Mouse (Mus musculus): Measurements from ENCODE around the gene Zfp322a. TPM values are rescaled to one million over a fixed set of nuclear protein-coding genes. Genes with fewer than 3 reads are reported as not detected.
"Not testable (repeated sequence)": the region's sequence is repeated elsewhere in the genome, so short reads cannot be mapped to it uniquely, and the experiment has no call there.

Zfp322a gene
- polyA plus RNA-seq, 1 experiment from 2014 or later = 42.8 TPM

GRCm38 (mm10) chr13:23310036-23310435, 59.0 kb downstream of the Zfp322a start:
- peak overlapping the region; percentile 31 for H3K4me3 ChIP-seq
- no peak for ATAC-seq (ENCODE audit: low FRiP score, low read depth)
- no peaks in the 10 kb centered on the region for H3K9me3 ChIP-seq
- H3K4me2 ChIP-seq = peak overlapping the region; percentile 54
- WGBS = 3% methylated on average over 11 of the region's 11 CpGs
- peaks cover 29% of the 10 kb centered on the region for H3K4me1 ChIP-seq (replicated peaks)
- no peak overlapping the region for H3K27ac ChIP-seq (replicated peaks)
- H3K9ac ChIP-seq = no peak overlapping the region
- H3K36me3 ChIP-seq = no peaks in the 10 kb centered on the region
- peaks cover 87% of the 10 kb centered on the region for H3K27me3 ChIP-seq

- peaks cover 84% of the 10 kb centered on the region for H3K27me3 ChIP-seq
- peaks cover 29% of the 10 kb centered on the region for H3K4me1 ChIP-seq (replicated peaks)
- H3K27ac ChIP-seq (replicated peaks) = no peak overlapping the region
- H3K4me3 ChIP-seq = peak overlapping the region; percentile 31
- 0 out of 2 replicates have a peak, but pooled peaks have one; percentile 24 for ATAC-seq (ENCODE audit: low FRiP score, low read depth)
- no peaks in the 10 kb centered on the region for H3K36me3 ChIP-seq
- H3K9ac ChIP-seq = no peak overlapping the region
- H3K4me2 ChIP-seq = peak overlapping the region; percentile 54
- WGBS = under 1% methylated on average over 28 of the region's 28 CpGs
- H3K9me3 ChIP-seq = no peaks in the 10 kb centered on the region
Observed at GRCm38 (mm10) chr13:23309495-23310011, 59.5 kb downstream of the Zfp322a start.

GRCm38 (mm10) chr13:23308639-23309307, 60.2 kb downstream of the Zfp322a start:
- H3K4me2 ChIP-seq = peak overlapping the region; percentile 54
- WGBS = 4% methylated on average over 18 of the region's 18 CpGs
- H3K27ac ChIP-seq (replicated peaks); ATAC-seq (ENCODE audit: low FRiP score, low read depth); H3K9me3 ChIP-seq; H3K4me3 ChIP-seq; H3K36me3 ChIP-seq; H3K9ac ChIP-seq: not testable (repeated sequence)
- H3K27me3 ChIP-seq = peaks cover 76% of the 10 kb centered on the region
- peaks cover 29% of the 10 kb centered on the region for H3K4me1 ChIP-seq (replicated peaks)

GRCm38 (mm10) chr13:23307069-23307814, 61.8 kb downstream of the Zfp322a start:
- no peak overlapping the region for H3K27ac ChIP-seq (replicated peaks)
- H3K36me3 ChIP-seq = no peaks in the 10 kb centered on the region
- H3K9ac ChIP-seq = no peak overlapping the region
- peak; percentile 69; the same call in 1 of the 2 replicates for ATAC-seq (ENCODE audit: low FRiP score, low read depth)
- WGBS = 2% methylated on average over 24 of the region's 24 CpGs
- peaks cover 69% of the 10 kb centered on the region for H3K27me3 ChIP-seq
- no peaks in the 10 kb centered on the region for H3K9me3 ChIP-seq
- H3K4me1 ChIP-seq (replicated peaks) = peaks cover 16% of the 10 kb centered on the region
- H3K4me2 ChIP-seq = peak overlapping the region; percentile 51
- peak overlapping the region; percentile 32 for H3K4me3 ChIP-seq

GRCm38 (mm10) chr13:23306707-23307068, 62.3 kb downstream of the Zfp322a start:
- Histone ChIP-seq H3K27ac (replicated peaks) (no peak overlapping the region), H3K36me3 (no peaks in the 10 kb centered on the region), H3K9ac (no peak overlapping the region), H3K4me1 (replicated peaks) (peaks cover 16% of the 10 kb centered on the region), H3K4me3 (peak overlapping the region; percentile 32), H3K27me3 (peaks cover 66% of the 10 kb centered on the region), H3K9me3 (no peaks in the 10 kb centered on the region), H3K4me2 (peak overlapping the region; percentile 51)
- 11% methylated on average over 10 of the region's 10 CpGs for WGBS
- ATAC-seq (ENCODE audit: low FRiP score, low read depth) = no peak

Other genes starting within 250 kb of the Zfp322a start
- not detected in 2 replicates for gene Vmn1r218, start 236.1 kb downstream of the Zfp322a start, polyA plus RNA-seq (2015; fragmentation: Nextera tagmentation; extraction: Ambion mirVana)
- gene Vmn1r219, start 209.9 kb downstream of the Zfp322a start, polyA plus RNA-seq (2015; fragmentation: Nextera tagmentation; extraction: Ambion mirVana) = not detected in 2 replicates
- gene Vmn1r220, start 181.2 kb downstream of the Zfp322a start, polyA plus RNA-seq (2015; fragmentation: Nextera tagmentation; extraction: Ambion mirVana) = not detected in 2 replicates
- not detected in 2 replicates for gene Vmn1r221, start 155.1 kb downstream of the Zfp322a start, polyA plus RNA-seq (2015; fragmentation: Nextera tagmentation; extraction: Ambion mirVana)
- gene Vmn1r222, start 133.3 kb downstream of the Zfp322a start, polyA plus RNA-seq (2015; fragmentation: Nextera tagmentation; extraction: Ambion mirVana) = not detected in 2 replicates
- not detected in 2 replicates for gene Vmn1r223, start 122.1 kb downstream of the Zfp322a start, polyA plus RNA-seq (2015; fragmentation: Nextera tagmentation; extraction: Ambion mirVana)
- 8.8 and 9.1 TPM in 2 replicates for gene Abt1, start 54.7 kb upstream of the Zfp322a start, polyA plus RNA-seq (2015; fragmentation: Nextera tagmentation; extraction: Ambion mirVana)
- gene Btn1a1, start 96.7 kb upstream of the Zfp322a start, polyA plus RNA-seq (2015; fragmentation: Nextera tagmentation; extraction: Ambion mirVana) = 0.17 TPM in 1 of 2 replicates, not detected in the other
- gene Btn2a2, start 119.6 kb upstream of the Zfp322a start, polyA plus RNA-seq (2015; fragmentation: Nextera tagmentation; extraction: Ambion mirVana) = 0.06 and 0.08 TPM in 2 replicates
- 1.7 and 2.7 TPM in 2 replicates for gene Hist1h4h, start 161.8 kb upstream of the Zfp322a start, polyA plus RNA-seq (2015; fragmentation: Nextera tagmentation; extraction: Ambion mirVana)
- gene Hist1h2af, start 164.7 kb upstream of the Zfp322a start, polyA plus RNA-seq (2015; fragmentation: Nextera tagmentation; extraction: Ambion mirVana) = 0.82 and 2.1 TPM in 2 replicates
- 0.85 and 1.2 TPM in 2 replicates for gene Hist1h3g, start 166.2 kb upstream of the Zfp322a start, polyA plus RNA-seq (2015; fragmentation: Nextera tagmentation; extraction: Ambion mirVana)
- gene Hist1h2bh, start 174.2 kb upstream of the Zfp322a start, polyA plus RNA-seq (2015; fragmentation: Nextera tagmentation; extraction: Ambion mirVana) = 0.17 and 0.19 TPM in 2 replicates
- 0.21 and 0.62 TPM in 2 replicates for gene Hist1h3f, start 174.8 kb upstream of the Zfp322a start, polyA plus RNA-seq (2015; fragmentation: Nextera tagmentation; extraction: Ambion mirVana)
- gene Hist1h4f, start 182.4 kb upstream of the Zfp322a start, polyA plus RNA-seq (2015; fragmentation: Nextera tagmentation; extraction: Ambion mirVana) = not detected in 2 replicates
- 0.10 and 0.12 TPM in 2 replicates for gene Hist1h1d, start 184.1 kb upstream of the Zfp322a start, polyA plus RNA-seq (2015; fragmentation: Nextera tagmentation; extraction: Ambion mirVana)
- gene Hist1h3e, start 193.2 kb upstream of the Zfp322a start, polyA plus RNA-seq (2015; fragmentation: Nextera tagmentation; extraction: Ambion mirVana) = 1.5 and 2.0 TPM in 2 replicates
- 15.9 and 27.4 TPM in 2 replicates for gene Hist1h2ae, start 202.0 kb upstream of the Zfp322a start, polyA plus RNA-seq (2015; fragmentation: Nextera tagmentation; extraction: Ambion mirVana)
- gene Hist1h2bg, start 202.2 kb upstream of the Zfp322a start, polyA plus RNA-seq (2015; fragmentation: Nextera tagmentation; extraction: Ambion mirVana) = 2.5 and 3.1 TPM in 2 replicates
- gene Hist1h2bf, start 205.0 kb upstream of the Zfp322a start, polyA plus RNA-seq (2015; fragmentation: Nextera tagmentation; extraction: Ambion mirVana) = 0.76 and 2.0 TPM in 2 replicates
- gene Hist1h2ad, start 205.2 kb upstream of the Zfp322a start, polyA plus RNA-seq (2015; fragmentation: Nextera tagmentation; extraction: Ambion mirVana) = not detected in 2 replicates
- gene Hist1h3d, start 206.6 kb upstream of the Zfp322a start, polyA plus RNA-seq (2015; fragmentation: Nextera tagmentation; extraction: Ambion mirVana) = 1.2 and 2.0 TPM in 2 replicates
- 35.1 and 51.2 TPM in 2 replicates for gene Hist1h4d, start 212.4 kb upstream of the Zfp322a start, polyA plus RNA-seq (2015; fragmentation: Nextera tagmentation; extraction: Ambion mirVana)